Mouse (Mus musculus): Measurements from ENCODE around the gene Cdk8. TPM values are rescaled to one million over a fixed set of nuclear protein-coding genes. Genes with fewer than 3 reads are reported as not detected.

Gene Cdk8
- polyA plus RNA-seq, 1 experiment from 2014 or later, result 24.6 TPM

GRCm38 (mm10) chr5:146289921-146290320 lies 58.9 kb downstream of the Cdk8 start:
- H3K27me3 ChIP-seq (replicated peaks; ENCODE audit: control insufficient read depth, insufficient read depth, low read length), result no peaks in the 10 kb centered on the region
- no peaks in the 10 kb centered on the region for H3K4me1 ChIP-seq (replicated peaks; ENCODE audit: control insufficient read depth, insufficient read depth, low read length)
- peaks cover 38% of the 10 kb centered on the region for H3K36me3 ChIP-seq (ENCODE audit: control insufficient read depth, insufficient read depth)
- peak overlapping the region; percentile 16 for H3K27ac ChIP-seq (ENCODE audit: low read depth, low read length)
- no peak overlapping the region for H3K4me2 ChIP-seq (replicated peaks; ENCODE audit: low read depth)
- peak; percentile 46; the same call in 1 of the 2 replicates for ATAC-seq
- H3K9me3 ChIP-seq (ENCODE audit: control insufficient read depth), result no peaks in the 10 kb centered on the region
- no peak overlapping the region for H3K9ac ChIP-seq (ENCODE audit: low read depth, low read length)
- 49% methylated on average over 7 of the region's 7 CpGs for WGBS
- TF ChIP-seq CTCF (IDR thresholded peaks at IDR 0.05; ENCODE audit: low read depth), result no peak
- no peak overlapping the region for H3K4me3 ChIP-seq (ENCODE audit: low read depth, low read length)

GRCm38 (mm10) chr5:146290446-146290845 lies 59.4 kb downstream of the Cdk8 start:
- Histone ChIP-seq H3K36me3 (ENCODE audit: control insufficient read depth, insufficient read depth) (peaks cover 33% of the 10 kb centered on the region), H3K9me3 (ENCODE audit: control insufficient read depth) (no peaks in the 10 kb centered on the region), H3K27ac (ENCODE audit: low read depth, low read length) (no peak overlapping the region), H3K27me3 (replicated peaks; ENCODE audit: control insufficient read depth, insufficient read depth, low read length) (no peaks in the 10 kb centered on the region), H3K4me3 (ENCODE audit: low read depth, low read length) (no peak overlapping the region), H3K4me2 (replicated peaks; ENCODE audit: low read depth) (no peak overlapping the region), H3K4me1 (replicated peaks; ENCODE audit: control insufficient read depth, insufficient read depth, low read length) (no peaks in the 10 kb centered on the region), H3K9ac (ENCODE audit: low read depth, low read length) (no peak overlapping the region)
- TF ChIP-seq CTCF (IDR thresholded peaks at IDR 0.05; ENCODE audit: low read depth), result no peak
- WGBS, result 69% methylated on average over 5 of the region's 5 CpGs
- ATAC-seq, result no peak; the same call in 1 of the 2 replicates

DNA sequence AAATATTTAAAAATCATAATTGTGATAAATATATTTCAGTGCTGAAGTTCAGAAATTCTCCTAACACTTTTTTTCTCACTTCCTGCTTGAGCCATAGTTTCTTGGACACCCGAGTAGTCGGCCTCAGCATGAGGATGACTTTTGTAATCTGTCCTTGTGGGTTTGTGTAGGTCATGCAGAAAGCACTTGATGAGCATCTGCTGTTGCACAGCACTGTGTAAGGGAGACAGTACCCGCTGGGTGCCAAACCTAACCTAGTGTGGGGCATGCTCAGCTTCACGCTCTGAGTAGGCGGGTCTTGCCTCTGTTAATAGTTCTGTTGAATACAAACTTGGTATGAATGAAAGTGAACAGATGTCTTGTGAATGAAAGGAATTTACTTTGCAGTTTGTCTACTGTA lies 60.5 kb downstream of the Cdk8 start:
- Histone ChIP-seq H3K27me3 (replicated peaks; ENCODE audit: control insufficient read depth, insufficient read depth, low read length) (no peaks in the 10 kb centered on the region), H3K36me3 (ENCODE audit: control insufficient read depth, insufficient read depth) (peaks cover 32% of the 10 kb centered on the region), H3K4me3 (ENCODE audit: low read depth, low read length) (no peak overlapping the region), H3K4me1 (replicated peaks; ENCODE audit: control insufficient read depth, insufficient read depth, low read length) (no peaks in the 10 kb centered on the region), H3K27ac (ENCODE audit: low read depth, low read length) (no peak overlapping the region), H3K9ac (ENCODE audit: low read depth, low read length) (no peak overlapping the region), H3K4me2 (replicated peaks; ENCODE audit: low read depth) (no peak overlapping the region), H3K9me3 (ENCODE audit: control insufficient read depth) (no peaks in the 10 kb centered on the region)
- WGBS, result 62% methylated on average over 5 of the region's 5 CpGs
- ATAC-seq, result no peak
- no peak for TF ChIP-seq CTCF (IDR thresholded peaks at IDR 0.05; ENCODE audit: low read depth)

DNA sequence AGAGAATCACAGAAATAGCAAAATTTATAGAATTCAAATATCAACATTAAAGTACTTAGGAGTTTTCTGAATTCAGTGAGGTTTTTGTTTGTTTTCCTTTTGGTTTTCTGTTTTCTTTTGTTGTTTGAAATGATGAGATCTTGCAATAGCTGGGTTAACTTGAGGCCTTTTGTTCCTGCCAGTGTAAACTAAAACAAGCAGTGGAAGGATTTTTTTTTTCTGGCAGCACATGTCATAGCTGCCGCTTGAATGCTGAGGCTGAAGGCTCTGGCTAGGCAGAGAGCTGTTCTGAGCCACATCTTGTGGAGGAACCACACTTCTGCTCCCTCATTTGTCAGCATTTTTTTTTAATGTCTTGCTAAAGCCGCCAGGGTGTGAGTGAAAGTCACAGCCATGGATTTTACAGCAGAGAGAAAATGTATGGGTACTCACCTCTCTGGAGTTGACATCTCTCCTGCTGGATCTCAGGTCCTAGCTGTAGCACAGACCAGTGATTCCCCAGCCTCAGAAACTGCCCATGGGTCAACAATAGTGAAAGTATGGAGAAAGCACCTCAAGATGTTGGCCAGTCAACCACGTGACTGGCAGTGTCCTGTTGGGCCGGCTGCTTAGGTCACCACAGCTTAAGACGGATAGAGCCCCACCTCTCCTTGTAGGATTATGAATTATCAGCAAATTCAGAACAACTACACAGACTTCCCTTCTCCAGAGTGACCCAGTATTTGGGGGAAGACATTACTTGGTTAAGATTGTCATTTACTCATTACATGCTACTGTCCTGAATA lies 62.1 kb downstream of the Cdk8 start:
- no peak for TF ChIP-seq CTCF (IDR thresholded peaks at IDR 0.05; ENCODE audit: low read depth)
- 70% methylated on average over 5 of the region's 5 CpGs for WGBS
- ATAC-seq, result 0 out of 2 replicates have a peak, but pooled peaks have one; percentile 25

GRCm38 (mm10) chr5:146293919-146294700 lies 63.1 kb downstream of the Cdk8 start:
- Histone ChIP-seq H3K27ac (ENCODE audit: low read depth, low read length) (no peak overlapping the region), H3K27me3 (replicated peaks; ENCODE audit: control insufficient read depth, insufficient read depth, low read length) (no peaks in the 10 kb centered on the region), H3K4me2 (replicated peaks; ENCODE audit: low read depth) (no peak overlapping the region), H3K9me3 (ENCODE audit: control insufficient read depth) (no peaks in the 10 kb centered on the region), H3K4me3 (ENCODE audit: low read depth, low read length) (no peak overlapping the region), H3K9ac (ENCODE audit: low read depth, low read length) (no peak overlapping the region), H3K36me3 (ENCODE audit: control insufficient read depth, insufficient read depth) (peaks cover 38% of the 10 kb centered on the region), H3K4me1 (replicated peaks; ENCODE audit: control insufficient read depth, insufficient read depth, low read length) (no peaks in the 10 kb centered on the region)
- no peak for ATAC-seq
- WGBS, result 52% methylated on average over 11 of the region's 11 CpGs
- TF ChIP-seq CTCF (IDR thresholded peaks at IDR 0.05; ENCODE audit: low read depth), result no peak

More for the DNA sequence above, 62.1 kb downstream of the Cdk8 start:
- Histone ChIP-seq H3K27me3 (replicated peaks; ENCODE audit: control insufficient read depth, insufficient read depth, low read length) (no peaks in the 10 kb centered on the region), H3K4me3 (ENCODE audit: low read depth, low read length) (no peak overlapping the region), H3K4me2 (replicated peaks; ENCODE audit: low read depth) (no peak overlapping the region), H3K27ac (ENCODE audit: low read depth, low read length) (peak overlapping the region; percentile 35; the same call in 1 of the 2 replicates), H3K9ac (ENCODE audit: low read depth, low read length) (no peak overlapping the region), H3K36me3 (ENCODE audit: control insufficient read depth, insufficient read depth) (peaks cover 32% of the 10 kb centered on the region), H3K9me3 (ENCODE audit: control insufficient read depth) (no peaks in the 10 kb centered on the region), H3K4me1 (replicated peaks; ENCODE audit: control insufficient read depth, insufficient read depth, low read length) (no peaks in the 10 kb centered on the region)

DNA sequence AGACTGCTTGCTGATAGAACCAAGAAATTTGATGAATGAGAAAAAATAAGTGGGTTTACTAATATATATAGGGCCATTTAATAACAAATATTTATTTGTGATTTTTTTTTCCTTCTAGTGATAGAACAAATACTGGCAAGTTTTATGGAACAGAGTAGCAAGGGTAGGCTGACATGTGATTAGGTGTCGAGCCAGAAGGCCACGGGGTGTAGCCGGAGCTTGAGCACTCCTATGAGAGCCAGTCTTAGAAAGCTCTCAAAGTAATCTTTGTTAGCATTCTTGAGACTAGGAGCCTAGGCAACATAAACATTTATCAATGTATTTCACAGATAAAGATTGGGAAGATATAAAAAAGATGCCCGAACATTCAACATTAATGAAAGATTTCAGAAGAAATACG lies 63.8 kb downstream of the Cdk8 start:
- no peak for TF ChIP-seq CTCF (IDR thresholded peaks at IDR 0.05; ENCODE audit: low read depth)
- Histone ChIP-seq H3K27ac (ENCODE audit: low read depth, low read length) (no peak overlapping the region), H3K9me3 (ENCODE audit: control insufficient read depth) (no peaks in the 10 kb centered on the region), H3K36me3 (ENCODE audit: control insufficient read depth, insufficient read depth) (peaks cover 44% of the 10 kb centered on the region), H3K9ac (ENCODE audit: low read depth, low read length) (no peak overlapping the region), H3K4me1 (replicated peaks; ENCODE audit: control insufficient read depth, insufficient read depth, low read length) (no peaks in the 10 kb centered on the region), H3K4me2 (replicated peaks; ENCODE audit: low read depth) (no peak overlapping the region), H3K27me3 (replicated peaks; ENCODE audit: control insufficient read depth, insufficient read depth, low read length) (no peaks in the 10 kb centered on the region), H3K4me3 (ENCODE audit: low read depth, low read length) (no peak overlapping the region)
- ATAC-seq, result no peak
- WGBS, result 78% methylated on average over 5 of the region's 5 CpGs

All from intestine, postnatal 0 days (tissue).